Mouse (Mus musculus): Measurements from ENCODE around the gene Kng2. TPM values are rescaled to one million over a fixed set of nuclear protein-coding genes. Genes with fewer than 3 reads are reported as not detected.
"Not testable (repeated sequence)": the region's sequence is repeated elsewhere in the genome, so short reads cannot be mapped to it uniquely, and the experiment has no call there.

The Kng2 gene
- polyA plus RNA-seq, 1 experiment from 2014 or later = 2.5 TPM

DNA sequence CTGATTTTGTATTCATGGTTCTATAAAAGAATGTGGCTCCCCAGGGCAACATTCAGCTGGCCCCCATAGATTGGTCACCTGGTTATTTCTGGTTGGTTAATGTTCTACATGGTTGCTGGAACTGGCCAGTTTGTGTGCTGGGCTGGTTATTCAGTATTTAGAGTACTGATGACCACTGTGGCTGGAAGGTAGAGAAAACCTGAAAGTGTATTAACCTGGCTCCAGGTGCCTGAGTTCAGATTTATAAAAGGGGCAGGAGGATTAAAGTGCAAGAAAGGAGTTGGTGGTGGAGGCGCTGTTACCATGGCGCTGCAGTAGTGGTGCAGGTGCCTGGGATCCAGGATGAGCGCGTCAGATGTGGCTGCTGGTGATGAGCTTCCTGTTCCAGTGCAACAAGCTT lies 4.4 kb upstream of the Kng2 start:
- 89% methylated on average over 4 of the region's 4 CpGs for WGBS
- H3K27ac ChIP-seq (ENCODE audit: low read depth, low read length) = no peak overlapping the region
- no peaks in the 10 kb centered on the region for H3K4me1 ChIP-seq (ENCODE audit: control insufficient read depth, insufficient read depth, low read length)
- H3K9me3 ChIP-seq (ENCODE audit: control insufficient read depth, low read length) = no peaks in the 10 kb centered on the region
- H3K9ac ChIP-seq (ENCODE audit: low read depth, low read length) = no peak overlapping the region
- no peaks in the 10 kb centered on the region for H3K27me3 ChIP-seq (ENCODE audit: control insufficient read depth, insufficient read depth, low read length)
- no peak for ATAC-seq (ENCODE audit: low FRiP score, low TSS enrichment)
- H3K36me3 ChIP-seq (ENCODE audit: control insufficient read depth, insufficient read depth, low read length) = no peaks in the 10 kb centered on the region
- no peak overlapping the region for H3K4me2 ChIP-seq (replicated peaks; ENCODE audit: low read depth, low read length)
- no peak overlapping the region for H3K4me3 ChIP-seq (ENCODE audit: low read length)

DNA sequence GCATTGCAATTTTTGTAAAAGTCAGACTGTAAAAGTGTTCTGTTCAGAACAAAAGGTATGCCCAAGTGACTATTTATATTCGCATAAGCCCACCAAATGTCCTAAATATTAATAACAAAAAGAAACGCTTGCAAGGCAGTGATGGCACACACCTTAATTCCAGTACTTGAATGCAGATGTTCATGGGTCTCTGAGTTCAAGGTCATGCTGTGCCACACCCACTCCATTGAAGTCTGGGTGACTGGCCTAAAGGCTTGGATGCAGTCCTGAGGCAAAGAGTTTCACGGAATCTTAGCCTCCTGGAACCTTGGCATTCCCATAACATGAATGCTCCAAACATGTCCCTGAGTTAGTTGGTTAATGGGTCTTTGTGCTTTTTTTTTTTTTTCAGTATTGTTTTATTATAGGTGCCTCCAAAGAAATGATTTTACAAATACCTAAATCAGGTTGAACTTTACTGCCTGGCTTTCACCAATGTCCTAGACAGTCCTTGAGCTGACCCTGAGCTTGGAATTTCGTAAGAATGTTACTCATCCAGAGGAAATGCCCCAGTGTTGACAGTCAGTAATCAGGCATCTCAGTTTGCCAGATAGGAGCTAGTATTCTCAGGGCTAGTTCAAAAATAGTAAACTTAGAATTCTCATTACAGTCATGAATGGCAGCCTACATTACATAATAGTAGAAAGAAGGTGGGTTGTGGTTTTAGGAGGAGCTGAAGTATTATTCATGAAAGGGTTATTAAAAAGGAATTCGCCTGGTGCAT lies 1.6 kb upstream of the Kng2 start:
- Histone ChIP-seq H3K9ac (ENCODE audit: low read depth, low read length) (no peak overlapping the region), H3K27ac (ENCODE audit: low read depth, low read length) (no peak overlapping the region), H3K4me1 (ENCODE audit: control insufficient read depth, insufficient read depth, low read length) (no peaks in the 10 kb centered on the region), H3K4me2 (replicated peaks; ENCODE audit: low read depth, low read length) (no peak overlapping the region), H3K36me3 (ENCODE audit: control insufficient read depth, insufficient read depth, low read length) (no peaks in the 10 kb centered on the region), H3K27me3 (ENCODE audit: control insufficient read depth, insufficient read depth, low read length) (no peaks in the 10 kb centered on the region), H3K4me3 (ENCODE audit: low read length) (no peak overlapping the region), H3K9me3 (ENCODE audit: control insufficient read depth, low read length) (no peaks in the 10 kb centered on the region)
- no peak for ATAC-seq (ENCODE audit: low FRiP score, low TSS enrichment)
- 87% methylated on average over 5 of the region's 5 CpGs for WGBS

DNA sequence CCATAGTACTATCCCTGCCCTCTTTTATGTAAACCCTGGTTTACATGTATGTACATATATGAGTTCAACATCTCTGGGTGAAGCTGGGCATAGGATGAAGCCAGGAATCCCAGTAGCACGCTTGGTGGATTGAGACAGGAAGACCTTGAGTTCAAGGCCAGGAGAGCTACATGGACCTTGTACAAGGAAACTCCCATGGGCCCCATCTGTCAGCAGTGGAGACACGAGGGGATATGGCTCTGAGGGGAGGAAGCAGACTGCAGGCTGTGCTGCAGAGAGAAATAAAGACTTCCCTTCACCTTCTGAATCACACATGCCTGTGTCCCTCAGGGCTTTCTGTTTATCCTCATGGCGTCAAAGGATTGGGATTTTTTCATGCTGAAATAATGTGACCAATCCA lies 1.9 kb downstream of the Kng2 start:
- WGBS = 35% methylated on average over 3 of the region's 3 CpGs
- H3K9ac ChIP-seq (ENCODE audit: low read depth, low read length); H3K4me3 ChIP-seq (ENCODE audit: low read length); H3K36me3 ChIP-seq (ENCODE audit: control insufficient read depth, insufficient read depth, low read length); H3K9me3 ChIP-seq (ENCODE audit: control insufficient read depth, low read length); ATAC-seq (ENCODE audit: low FRiP score, low TSS enrichment); H3K4me1 ChIP-seq (ENCODE audit: control insufficient read depth, insufficient read depth, low read length); H3K4me2 ChIP-seq (replicated peaks; ENCODE audit: low read depth, low read length); H3K27ac ChIP-seq (ENCODE audit: low read depth, low read length); H3K27me3 ChIP-seq (ENCODE audit: control insufficient read depth, insufficient read depth, low read length): not testable (repeated sequence)

DNA sequence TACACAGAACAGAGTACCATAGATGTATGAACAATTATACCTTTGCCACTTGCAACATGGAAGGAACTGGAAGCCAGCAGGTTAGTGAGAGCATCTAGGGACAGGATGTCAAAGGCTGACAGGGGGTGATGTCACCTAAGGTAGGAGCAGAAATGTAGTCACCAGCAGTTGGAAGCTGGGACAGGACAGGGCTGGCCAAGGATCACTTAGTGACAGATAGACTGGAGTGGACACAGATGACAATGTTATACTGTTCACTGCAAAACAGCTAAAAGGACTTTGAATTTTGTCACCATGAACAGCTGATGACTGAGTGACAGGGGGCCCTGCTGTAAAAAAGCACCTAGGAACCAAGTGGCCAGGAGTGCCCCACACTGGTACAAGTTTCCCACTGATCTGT lies 2.7 kb downstream of the Kng2 start:
- Histone ChIP-seq H3K4me2 (replicated peaks; ENCODE audit: low read depth, low read length) (no peak overlapping the region), H3K9ac (ENCODE audit: low read depth, low read length) (no peak overlapping the region), H3K4me1 (ENCODE audit: control insufficient read depth, insufficient read depth, low read length) (peaks cover 5% of the 10 kb centered on the region; the same call in 1 of the 2 replicates), H3K9me3 (ENCODE audit: control insufficient read depth, low read length) (no peaks in the 10 kb centered on the region), H3K27ac (ENCODE audit: low read depth, low read length) (no peak overlapping the region), H3K36me3 (ENCODE audit: control insufficient read depth, insufficient read depth, low read length) (no peaks in the 10 kb centered on the region), H3K27me3 (ENCODE audit: control insufficient read depth, insufficient read depth, low read length) (no peaks in the 10 kb centered on the region), H3K4me3 (ENCODE audit: low read length) (no peak overlapping the region)
- no peak for ATAC-seq (ENCODE audit: low FRiP score, low TSS enrichment)

DNA sequence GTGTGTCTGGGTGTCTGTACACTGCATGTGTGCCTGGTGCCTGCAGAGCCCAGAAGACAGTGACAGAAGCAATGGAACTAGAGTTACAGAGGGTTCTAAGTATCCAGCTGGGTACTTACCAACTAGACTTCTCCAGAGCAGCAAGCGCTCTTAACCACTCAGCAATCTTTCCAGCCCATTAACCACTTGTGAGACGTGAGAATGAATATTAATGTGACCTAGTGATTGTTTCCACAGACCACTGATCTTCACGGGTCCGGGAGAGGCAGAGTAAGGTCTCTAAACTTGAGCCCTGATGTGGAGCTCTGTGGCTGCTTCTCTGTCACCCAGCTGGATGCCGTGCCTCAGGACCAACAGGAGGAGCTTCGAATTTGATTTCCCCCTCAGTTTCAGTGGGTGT lies 4.2 kb downstream of the Kng2 start:
- no peak overlapping the region for H3K4me3 ChIP-seq (ENCODE audit: low read length)
- H3K27me3 ChIP-seq (ENCODE audit: control insufficient read depth, insufficient read depth, low read length) = no peaks in the 10 kb centered on the region
- H3K36me3 ChIP-seq (ENCODE audit: control insufficient read depth, insufficient read depth, low read length) = no peaks in the 10 kb centered on the region
- peak; percentile 68 for ATAC-seq (ENCODE audit: low FRiP score, low TSS enrichment)
- peaks cover 5% of the 10 kb centered on the region; the same call in 1 of the 2 replicates for H3K4me1 ChIP-seq (ENCODE audit: control insufficient read depth, insufficient read depth, low read length)
- H3K27ac ChIP-seq (ENCODE audit: low read depth, low read length) = no peak overlapping the region; the same call in 1 of the 2 replicates
- no peaks in the 10 kb centered on the region for H3K9me3 ChIP-seq (ENCODE audit: control insufficient read depth, low read length)
- H3K9ac ChIP-seq (ENCODE audit: low read depth, low read length) = no peak overlapping the region
- WGBS = 51% methylated on average over 6 of the region's 6 CpGs
- H3K4me2 ChIP-seq (replicated peaks; ENCODE audit: low read depth, low read length) = no peak overlapping the region

DNA sequence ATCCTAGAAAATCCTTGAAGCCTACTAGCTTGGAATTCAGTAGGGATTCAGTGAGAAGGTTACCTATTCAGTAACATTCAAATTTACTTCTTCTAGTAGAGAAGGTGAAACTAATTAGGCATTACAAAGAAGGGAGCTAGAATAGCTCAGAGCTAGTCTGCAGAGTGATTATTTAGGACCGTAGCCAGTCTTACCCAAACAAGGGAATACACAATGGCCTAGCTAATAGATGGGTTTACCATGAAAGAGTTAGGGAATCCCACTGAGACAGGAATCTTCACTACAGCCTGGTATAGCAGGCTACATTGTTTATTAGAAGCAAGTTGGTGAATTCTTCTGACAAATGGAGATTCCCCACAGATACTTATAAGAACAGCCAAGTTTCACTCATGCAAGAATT lies 8.7 kb downstream of the Kng2 start:
- ATAC-seq (ENCODE audit: low FRiP score, low TSS enrichment); H3K4me1 ChIP-seq (ENCODE audit: control insufficient read depth, insufficient read depth, low read length); H3K27me3 ChIP-seq (ENCODE audit: control insufficient read depth, insufficient read depth, low read length); H3K9ac ChIP-seq (ENCODE audit: low read depth, low read length); H3K9me3 ChIP-seq (ENCODE audit: control insufficient read depth, low read length); H3K36me3 ChIP-seq (ENCODE audit: control insufficient read depth, insufficient read depth, low read length); H3K27ac ChIP-seq (ENCODE audit: low read depth, low read length); H3K4me3 ChIP-seq (ENCODE audit: low read length); H3K4me2 ChIP-seq (replicated peaks; ENCODE audit: low read depth, low read length): not testable (repeated sequence)
- 39% methylated on average over 1 of the region's 1 CpGs for WGBS

DNA sequence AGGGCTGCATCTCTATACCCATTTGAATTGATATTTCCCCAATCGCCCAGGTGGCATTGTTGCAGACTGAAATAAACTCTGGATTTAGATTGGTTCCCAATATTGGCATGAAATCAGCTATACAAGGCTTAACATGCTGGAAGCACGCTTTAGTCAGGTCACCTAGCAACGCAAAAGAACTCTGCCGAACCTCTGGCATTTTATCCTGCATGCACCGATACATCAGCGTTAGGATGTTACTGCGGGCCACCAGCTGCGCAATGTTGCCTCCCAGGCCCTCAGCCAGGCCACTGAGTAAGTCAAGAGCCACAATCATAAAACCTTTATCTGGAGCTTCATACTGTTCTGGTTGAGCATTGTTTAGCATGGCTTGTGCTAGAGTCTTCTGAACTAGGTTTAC lies 14.6 kb downstream of the Kng2 start:
- not testable (repeated sequence) for H3K4me1 ChIP-seq (ENCODE audit: control insufficient read depth, insufficient read depth, low read length); H3K27ac ChIP-seq (ENCODE audit: low read depth, low read length); H3K9ac ChIP-seq (ENCODE audit: low read depth, low read length); H3K27me3 ChIP-seq (ENCODE audit: control insufficient read depth, insufficient read depth, low read length); H3K4me3 ChIP-seq (ENCODE audit: low read length); H3K9me3 ChIP-seq (ENCODE audit: control insufficient read depth, low read length); H3K36me3 ChIP-seq (ENCODE audit: control insufficient read depth, insufficient read depth, low read length); ATAC-seq (ENCODE audit: low FRiP score, low TSS enrichment); H3K4me2 ChIP-seq (replicated peaks; ENCODE audit: low read depth, low read length)
- WGBS = 94% methylated on average over 8 of the region's 8 CpGs

DNA sequence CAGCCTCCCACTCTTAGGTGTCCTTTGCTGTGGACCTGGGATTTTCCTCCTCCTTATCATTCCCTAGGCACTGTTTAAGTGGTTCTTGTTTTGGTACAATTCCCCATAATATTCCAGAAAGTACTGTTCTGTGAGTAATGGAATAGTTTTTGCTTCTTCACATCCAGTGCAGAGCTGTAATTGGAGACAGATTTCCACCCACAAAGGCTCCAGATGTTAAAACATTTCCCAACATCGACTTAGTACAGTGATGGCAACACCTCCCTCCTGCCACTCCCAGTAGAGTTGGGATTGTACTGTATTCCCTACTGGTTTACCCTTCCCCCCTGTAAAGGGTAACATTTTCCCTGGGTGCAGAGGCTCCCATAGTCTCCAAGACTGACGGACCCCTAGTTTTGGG lies 15.5 kb downstream of the Kng2 start:
- not testable (repeated sequence) for H3K36me3 ChIP-seq (ENCODE audit: control insufficient read depth, insufficient read depth, low read length); H3K9me3 ChIP-seq (ENCODE audit: control insufficient read depth, low read length); ATAC-seq (ENCODE audit: low FRiP score, low TSS enrichment); H3K4me2 ChIP-seq (replicated peaks; ENCODE audit: low read depth, low read length); H3K4me3 ChIP-seq (ENCODE audit: low read length); H3K9ac ChIP-seq (ENCODE audit: low read depth, low read length); H3K27ac ChIP-seq (ENCODE audit: low read depth, low read length); H3K27me3 ChIP-seq (ENCODE audit: control insufficient read depth, insufficient read depth, low read length); H3K4me1 ChIP-seq (ENCODE audit: control insufficient read depth, insufficient read depth, low read length)
- 71% methylated on average over 2 of the region's 2 CpGs for WGBS

DNA sequence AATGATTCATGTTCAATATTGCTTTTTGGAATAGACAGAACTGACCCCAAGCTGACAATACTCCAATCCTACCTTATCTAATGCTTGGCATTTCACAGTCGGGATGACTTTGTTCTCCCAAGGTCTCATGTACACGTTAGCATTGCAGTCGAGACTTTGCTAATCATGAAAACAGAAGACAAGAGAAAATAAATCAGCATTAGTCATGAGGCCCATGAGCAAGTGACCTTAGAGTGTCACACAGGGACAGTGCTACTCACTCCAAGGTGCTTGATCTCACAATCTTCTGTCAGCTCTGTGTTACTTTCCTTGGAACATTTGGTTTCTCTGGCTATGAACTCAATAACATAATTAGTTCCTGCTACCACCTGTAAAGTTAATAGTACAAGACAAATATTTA lies 32.3 kb downstream of the Kng2 start:
- 91% methylated on average over 3 of the region's 3 CpGs for WGBS
- H3K27me3 ChIP-seq (ENCODE audit: control insufficient read depth, insufficient read depth, low read length); ATAC-seq (ENCODE audit: low FRiP score, low TSS enrichment); H3K4me1 ChIP-seq (ENCODE audit: control insufficient read depth, insufficient read depth, low read length); H3K4me3 ChIP-seq (ENCODE audit: low read length); H3K27ac ChIP-seq (ENCODE audit: low read depth, low read length); H3K4me2 ChIP-seq (replicated peaks; ENCODE audit: low read depth, low read length); H3K36me3 ChIP-seq (ENCODE audit: control insufficient read depth, insufficient read depth, low read length); H3K9ac ChIP-seq (ENCODE audit: low read depth, low read length); H3K9me3 ChIP-seq (ENCODE audit: control insufficient read depth, low read length): not testable (repeated sequence)

Data from kidney, embryonic 14.5 days (tissue).